Mouse (Mus musculus): ENCODE data around the gene Eva1c.

DNA sequence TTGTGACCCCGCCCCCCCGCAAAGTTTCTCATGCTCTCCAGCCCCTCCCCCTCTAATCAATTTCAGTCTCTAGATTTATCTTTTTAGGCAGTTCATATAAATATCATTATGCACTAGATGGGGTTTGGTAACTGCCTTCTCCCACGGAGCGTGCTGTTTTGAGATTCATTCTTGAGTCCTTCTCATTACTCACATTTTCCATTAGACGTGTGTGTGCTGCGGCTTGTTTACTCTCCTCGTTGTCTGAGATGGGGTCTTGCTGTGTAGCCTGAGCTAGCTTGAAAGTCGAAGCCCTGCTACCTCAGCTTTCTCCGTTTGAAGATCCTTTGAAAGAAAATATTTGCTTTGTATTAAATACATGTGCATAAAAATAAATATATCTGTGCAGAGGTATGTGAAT, 67.3 kb downstream of the Eva1c start:
- no peak for TF ChIP-seq CTCF (IDR thresholded peaks at IDR 0.05; ENCODE audit: control insufficient read depth, insufficient read depth, low read length)
- no peak for TF ChIP-seq POLR2A (IDR thresholded peaks at IDR 0.05; ENCODE audit: borderline replicate concordance, control insufficient read depth, low read depth, low read length)
